In the genomic region with DNA sequence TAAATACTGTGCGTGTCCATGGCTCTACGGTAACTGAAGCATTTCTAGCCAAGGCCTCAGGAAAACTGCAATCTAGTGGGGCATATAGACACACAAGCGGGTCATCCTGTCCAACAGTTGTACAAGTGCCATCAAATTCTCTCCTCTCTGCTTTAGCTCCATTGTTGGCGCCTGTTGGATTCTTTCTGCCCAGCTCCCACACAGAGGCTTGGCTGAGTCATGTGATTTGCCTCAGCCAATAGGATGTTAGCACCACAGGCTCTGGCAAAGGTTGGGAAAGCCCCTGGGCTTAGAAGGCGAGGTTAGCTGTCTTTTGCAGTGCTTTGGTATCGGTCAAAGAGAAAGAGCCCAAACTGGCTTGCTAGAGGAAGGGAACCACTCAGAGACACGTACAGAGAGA, we compare ENCODE assay signal across 13 mouse cellular contexts. TPM values are rescaled to one million over a fixed set of nuclear protein-coding genes. Genes with fewer than 3 reads are reported as not detected.
DNase-seq lines count a peak whose midpoint lies in the region; ATAC-seq and TF ChIP-seq lines count a peak whose summit lies in the region.
"Had no signal": no experiment of that assay in that cellular context is flagged by ENCODE, and none has a peak within 500 bp of the region (broad histone marks: within the 10 kb centered on the region; RNA-seq: fewer than 3 reads in every experiment).

No protein-coding gene starts in this region.

- H3K27me3 ChIP-seq in forebrain, embryonic 14.5 days (replicated peaks; ENCODE audit: control insufficient read depth, insufficient read depth, low read length) = no peaks in the 10 kb centered on the region
- H3K27me3 ChIP-seq in forebrain, embryonic 13.5 days = no peaks in the 10 kb centered on the region
- H3K27me3 ChIP-seq in myocyte (ENCODE audit: control insufficient read depth, insufficient read depth, insufficient read length) = no peaks in the 10 kb centered on the region

- H3K4me2 ChIP-seq in forebrain, embryonic 14.5 days (ENCODE audit: low read length) = no peak overlapping the region
- no peak overlapping the region for H3K4me2 ChIP-seq in forebrain, embryonic 13.5 days
- no peak overlapping the region for H3K4me2 ChIP-seq in myocyte (ENCODE audit: low read depth)

- H3K9ac ChIP-seq in forebrain, embryonic 14.5 days (ENCODE audit: low read length) = no peak overlapping the region
- no peak overlapping the region for H3K9ac ChIP-seq in forebrain, embryonic 13.5 days

- H3K4me3 ChIP-seq in forebrain, embryonic 14.5 days (ENCODE audit: low read depth, low read length) = no peak overlapping the region
- no peak overlapping the region for H3K4me3 ChIP-seq in forebrain, embryonic 13.5 days
- H3K4me3 ChIP-seq in myocyte = no peak overlapping the region
- H3K4me3 ChIP-seq: gastrocnemius, adult 2 months had no signal

- H3K36me3 ChIP-seq in forebrain, embryonic 14.5 days (ENCODE audit: control insufficient read depth, insufficient read depth, low read length) = no peaks in the 10 kb centered on the region
- no peaks in the 10 kb centered on the region for H3K36me3 ChIP-seq in forebrain, embryonic 13.5 days (ENCODE audit: poor library complexity, severe bottlenecking)
- H3K36me3 ChIP-seq in myocyte (ENCODE audit: control insufficient read depth, insufficient read depth) = no peaks in the 10 kb centered on the region

- no peak for TF ChIP-seq POLR2A in myocyte (IDR thresholded peaks at IDR 0.05; ENCODE audit: insufficient read length, low read depth)

- H3K79me2 ChIP-seq in myocyte (ENCODE audit: control insufficient read depth, insufficient read depth) = no peaks in the 10 kb centered on the region

- intact Hi-C loops in heart, postnatal 10 days (cut with DNase I) = no loop called here

- no peak overlapping the region for H3K27ac ChIP-seq in forebrain, embryonic 14.5 days (ENCODE audit: low read depth, low read length)
- no peak overlapping the region for H3K27ac ChIP-seq in forebrain, embryonic 13.5 days
- H3K27ac ChIP-seq: gastrocnemius, adult 2 months had no signal

- no peaks in the 10 kb centered on the region for H3K9me3 ChIP-seq in forebrain, embryonic 14.5 days (replicated peaks; ENCODE audit: control insufficient read depth, low read length)
- H3K9me3 ChIP-seq in forebrain, embryonic 13.5 days (replicated peaks) = no peaks in the 10 kb centered on the region

- WGBS in forebrain, embryonic 14.5 days = 71% methylated on average over 7 of the region's 7 CpGs
- 68% methylated on average over 7 of the region's 7 CpGs for WGBS in forebrain, embryonic 13.5 days

- DNase-seq in forebrain, embryonic 14.5 days (ENCODE audit: low spot score) = peak; percentile 33
- peak; percentile 33 for DNase-seq in retina, postnatal 1 day
- no peak for DNase-seq in retina, embryonic 14.5 days (ENCODE audit: low spot score)
- DNase-seq in NIH3T3 (ENCODE audit: low read depth) = peak; percentile 43
- DNase-seq in frontal cortex, postnatal 10 days (ENCODE audit: low spot score in 2 of 2) = no peak
- DNase-seq in heart, postnatal 10 days = no peak
- DNase-seq: gastrocnemius, adult 2 months; lung, adult 18-20 months had no signal

- no peak overlapping the region for H3ac ChIP-seq in myocyte (ENCODE audit: control insufficient read depth, insufficient read length)

- ATAC-seq in forebrain, embryonic 14.5 days = no peak
- ATAC-seq in forebrain, embryonic 13.5 days = no peak
- ATAC-seq: Patski had no signal

- H3K4me1 ChIP-seq in forebrain, embryonic 14.5 days (ENCODE audit: control insufficient read depth, insufficient read depth, low read length) = no peaks in the 10 kb centered on the region
- H3K4me1 ChIP-seq in forebrain, embryonic 13.5 days = no peaks in the 10 kb centered on the region

TF ChIP-seq in myocyte, 11 proteins besides CTCF, POLR2A, EP300 and RAD21:
- TF ChIP-seq USF1 (IDR thresholded peaks at IDR 0.05; ENCODE audit: low read depth) = peak; percentile 64
- TF ChIP-seq MAX (IDR thresholded peaks at IDR 0.05; ENCODE audit: low read depth) = no peak

RNA-seq across cellular contexts. Expression of a gene that starts 42.1 kb away (rescaled TPM):
- 149 and 173 TPM in 2 replicates for polyA plus RNA-seq in forebrain, embryonic 14.5 days (2014; fragmentation: Nextera tagmentation; extraction: Ambion mirVana)
- 212 and 238 TPM in 2 replicates for polyA plus RNA-seq in forebrain, embryonic 13.5 days (2015; fragmentation: Nextera tagmentation; extraction: Ambion mirVana)
- polyA plus RNA-seq in myocyte (2012; fragmentation: generic; extraction: Trizol) = 61.5 TPM
- 100 to 1,000 TPM; 115 to 127 TPM for total RNA-seq in heart, postnatal 10 days (2021)

RNA-seq across cellular contexts. Expression of a gene that starts 54.1 kb away (rescaled TPM):
- 0.11 and 0.70 TPM in 2 replicates for polyA plus RNA-seq in forebrain, embryonic 14.5 days (2014; fragmentation: Nextera tagmentation; extraction: Ambion mirVana)
- 0.25 and 0.37 TPM in 2 replicates for polyA plus RNA-seq in forebrain, embryonic 13.5 days (2015; fragmentation: Nextera tagmentation; extraction: Ambion mirVana)
- polyA plus RNA-seq in myocyte (2012; fragmentation: generic; extraction: Trizol) = not detected
- total RNA-seq in heart, postnatal 10 days (2021) = not detected
- total RNA-seq: gastrocnemius, adult 2 months had no signal
- polyA plus RNA-seq: heart, postnatal 0 days; kidney, embryonic 14.5 days had no signal

Comparison
In these comparisons a context has a peak if more than half of its experiments do, and no peak if none do; other contexts are left out.
1. DNase-seq: peak in forebrain, embryonic 14.5 days (single experiment), retina, postnatal 1 day (single experiment) and NIH3T3 (single experiment); none in retina, embryonic 14.5 days (single experiment), frontal cortex, postnatal 10 days (0 of 2) and heart, postnatal 10 days (0 of 2).